Mouse (Mus musculus) G1E (cell line): ENCODE results near the gene Fam227a. TPM values are rescaled to one million over a fixed set of nuclear protein-coding genes. Genes with fewer than 3 reads are reported as not detected.

Experiments
- ATAC-seq: 2 replicates; pipeline ENCODE4 v1.8.0; 2016; ENCODE audit warnings: mild to moderate bottlenecking; ENCODE audit not compliant: insufficient number of reproducible peaks, poor library complexity, low FRiP score, severe bottlenecking; ENCODE audit errors: extremely low read depth
- DNase-seq: peaks from one replicate; pipeline ENCODE4 v3.0.0; 2012; ENCODE audit warnings: low spot score
- H3K27me3 ChIP-seq: 2 replicates; pipeline ENCODE4 v1.6.1; 2012; ENCODE audit warnings: mild to moderate bottlenecking, low read length, inconsistent platforms; ENCODE audit not compliant: insufficient read depth
- H3K36me3 ChIP-seq: replicated peaks from 2 replicates; pipeline ENCODE3; 2012; ENCODE audit warnings: mild to moderate bottlenecking, inconsistent platforms
- H3K4me1 ChIP-seq: 2 replicates; pipeline ENCODE4 v1.6.1; 2012; ENCODE audit warnings: low read depth, low read length, inconsistent platforms, mixed read lengths; ENCODE audit not compliant: insufficient read depth
- H3K4me3 ChIP-seq: 2 replicates; pipeline ENCODE4 v1.5.1; 2012; ENCODE audit warnings: low read depth, mild to moderate bottlenecking, inconsistent platforms, low read length, moderate library complexity, mixed read lengths
- H3K9me3 ChIP-seq: replicated peaks from 2 replicates; pipeline ENCODE4 v1.6.1; 2012; ENCODE audit warnings: inconsistent platforms
- CTCF ChIP-seq: IDR thresholded peaks from 2 replicates; pipeline ENCODE4 v1.5.1; 2012; ENCODE audit warnings: low read depth, low read length, inconsistent platforms, mixed read lengths
- GATA1 ChIP-seq: IDR thresholded peaks from 2 replicates; pipeline ENCODE4 v1.6.1; 2012; ENCODE audit warnings: borderline replicate concordance, low read length, inconsistent platforms, mixed read lengths
- GATA2 ChIP-seq: IDR thresholded peaks from 2 replicates; pipeline ENCODE4 v1.6.1; 2012; ENCODE audit warnings: low read depth, low read length, inconsistent platforms, borderline replicate concordance
- POLR2AphosphoS5 ChIP-seq: IDR thresholded peaks from 2 replicates; pipeline ENCODE4 v1.6.1; 2012; ENCODE audit warnings: low read depth, low read length, inconsistent platforms; ENCODE audit not compliant: insufficient replicate concordance
- TAL1 ChIP-seq: conservative IDR thresholded peaks from 2 replicates; pipeline ENCODE4 v1.6.1; 2012; ENCODE audit warnings: low read depth, low read length, inconsistent platforms, mixed read lengths
- polyA plus RNA-seq: library from polyadenylated mRNA; stranded (reverse); fragments of >175 nt; gene quantifications from 2 replicates; pipeline ENCODE4 v1.2.3, GENCODE M21; 2012
- total RNA-seq, 2 experiments: library from RNA; stranded (forward) in 1 of 2; stranded (reverse) in 1 of 2; fragments of 200-1000 nt in 1 of 2; fragments of >200 nt in 1 of 2; fragmentation: Nextera tagmentation in 1 of 2; gene quantifications; 2 replicates each; pipeline ENCODE4 v1.2.3; 2014 to 2017

The Fam227a gene
- total and polyA plus RNA-seq, 3 experiments, result 0.11 to 2.1 (median 0.90) TPM

DNA sequence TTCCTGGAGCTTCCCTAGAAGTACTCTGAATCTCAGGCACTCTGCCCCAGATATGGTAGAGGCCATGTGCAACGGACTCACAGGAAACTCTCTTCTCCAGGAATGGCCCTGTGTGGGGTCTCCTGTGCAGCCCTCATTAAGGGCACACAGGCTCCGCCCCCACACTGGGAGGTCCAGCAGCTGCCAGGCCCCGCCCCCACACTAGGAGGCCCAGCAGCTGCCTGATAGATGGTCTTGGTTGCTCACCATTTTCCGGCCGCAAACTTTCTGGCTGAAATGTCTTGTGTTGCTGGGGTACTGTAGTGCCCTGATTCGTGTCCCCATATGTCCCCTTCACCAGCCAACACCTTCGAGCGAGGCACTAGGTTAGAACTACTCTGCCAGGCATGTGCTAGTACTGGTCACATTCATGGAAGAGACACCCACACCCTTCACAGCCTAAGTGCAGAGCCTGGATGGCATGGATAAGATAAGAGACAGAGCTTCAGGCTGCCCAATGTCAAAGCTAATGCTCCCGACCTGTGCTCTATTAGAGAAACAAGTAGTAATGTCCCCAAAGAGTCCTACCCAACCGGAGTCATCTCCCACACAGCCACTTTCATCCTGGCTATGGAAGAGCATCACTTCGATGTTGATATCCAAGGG is 38.9 kb downstream of the Fam227a start:
- Histone ChIP-seq H3K36me3 (no peaks in the 10 kb centered on the region), H3K9me3 (no peaks in the 10 kb centered on the region), H3K27me3 (peaks cover 7% of the 10 kb centered on the region), H3K4me1 (no peaks in the 10 kb centered on the region), H3K4me3 (no peak overlapping the region)
- DNase-seq, result no peak
- no peak for TF ChIP-seq GATA1
- TF ChIP-seq CTCF, result no peak
- no peak for TF ChIP-seq GATA2
- no peak for TF ChIP-seq POLR2AphosphoS5
- TF ChIP-seq TAL1, result no peak
- no peak for ATAC-seq

DNA sequence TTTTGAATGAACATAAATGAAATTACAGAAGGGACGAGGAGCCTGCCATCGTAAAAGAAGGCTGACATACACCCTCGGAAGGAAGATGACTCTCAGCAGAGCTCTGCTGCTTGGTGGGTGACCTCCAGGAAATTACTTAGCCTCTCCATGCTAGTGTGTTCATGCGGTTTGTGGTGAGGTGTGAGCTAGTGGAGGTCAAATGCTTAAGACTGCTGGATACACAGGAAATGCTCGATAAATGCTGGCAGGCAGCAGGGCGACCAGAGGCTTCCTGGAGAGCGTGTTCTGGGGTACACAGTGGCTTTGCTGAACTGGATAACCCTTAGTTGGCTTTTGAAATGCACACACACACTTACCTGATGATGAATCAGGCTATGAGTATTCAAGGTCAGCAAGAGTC is 40.3 kb downstream of the Fam227a start:
- DNase-seq (no peak), ATAC-seq (no peak)
- no peaks in the 10 kb centered on the region for H3K4me1 ChIP-seq
- TF ChIP-seq POLR2AphosphoS5 (no peak), GATA1 (no peak), GATA2 (no peak), CTCF (no peak), TAL1 (no peak)
- H3K9me3 ChIP-seq, result no peaks in the 10 kb centered on the region
- H3K4me3 ChIP-seq, result no peak overlapping the region
- peaks cover 7% of the 10 kb centered on the region for H3K27me3 ChIP-seq
- H3K36me3 ChIP-seq, result no peaks in the 10 kb centered on the region

DNA sequence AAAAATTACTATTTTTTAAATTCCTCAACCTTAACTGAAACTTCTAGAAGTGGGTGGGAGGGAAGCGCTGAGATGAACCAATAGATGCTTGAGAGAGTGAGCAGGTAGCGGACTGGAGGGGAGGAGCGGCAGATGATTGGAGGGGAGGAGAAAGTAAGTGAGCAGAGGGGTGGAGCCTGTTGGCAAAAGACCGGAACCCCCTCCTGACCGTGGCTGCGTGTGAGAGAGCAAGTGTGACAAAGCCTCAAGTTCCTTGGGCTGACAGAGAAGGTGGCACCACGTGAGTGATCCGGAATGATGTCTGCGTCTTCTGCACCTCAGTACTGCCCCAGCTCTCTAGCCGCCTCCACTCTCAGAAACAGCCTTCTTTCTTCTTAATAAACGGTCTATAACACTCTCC is 41.6 kb downstream of the Fam227a start:
- Histone ChIP-seq H3K36me3 (no peaks in the 10 kb centered on the region), H3K4me3 (no peak overlapping the region), H3K27me3 (peaks cover 4% of the 10 kb centered on the region), H3K4me1 (no peaks in the 10 kb centered on the region), H3K9me3 (no peaks in the 10 kb centered on the region)
- DNase-seq (no peak), ATAC-seq (no peak)
- TF ChIP-seq GATA1 (no peak), POLR2AphosphoS5 (no peak), GATA2 (no peak), CTCF (no peak), TAL1 (no peak)

DNA sequence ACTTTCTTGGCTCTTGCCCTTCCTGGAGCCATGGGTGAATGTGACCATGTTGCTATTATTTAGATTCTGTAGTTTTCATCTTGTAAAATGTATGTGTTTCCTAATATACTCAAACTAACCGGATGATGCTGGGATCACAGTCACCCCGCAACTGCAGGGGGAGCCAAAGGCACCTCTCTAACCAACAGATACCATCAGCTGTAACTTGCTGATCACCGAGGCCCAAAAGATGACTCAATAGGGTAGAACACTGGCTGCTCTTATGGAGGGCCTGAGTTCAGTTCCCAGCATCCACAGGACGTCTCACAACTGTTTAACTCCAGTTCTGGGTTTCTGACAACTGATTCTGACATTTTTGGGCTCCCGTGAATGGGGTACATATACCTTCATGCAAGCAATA is 42.0 kb downstream of the Fam227a start:
- Histone ChIP-seq H3K36me3 (no peaks in the 10 kb centered on the region), H3K4me3 (no peak overlapping the region), H3K9me3 (no peaks in the 10 kb centered on the region), H3K27me3 (peaks cover 4% of the 10 kb centered on the region), H3K4me1 (no peaks in the 10 kb centered on the region)
- ATAC-seq (no peak), DNase-seq (no peak)
- TF ChIP-seq GATA1 (no peak), TAL1 (no peak), POLR2AphosphoS5 (no peak), CTCF (no peak), GATA2 (no peak)

DNA sequence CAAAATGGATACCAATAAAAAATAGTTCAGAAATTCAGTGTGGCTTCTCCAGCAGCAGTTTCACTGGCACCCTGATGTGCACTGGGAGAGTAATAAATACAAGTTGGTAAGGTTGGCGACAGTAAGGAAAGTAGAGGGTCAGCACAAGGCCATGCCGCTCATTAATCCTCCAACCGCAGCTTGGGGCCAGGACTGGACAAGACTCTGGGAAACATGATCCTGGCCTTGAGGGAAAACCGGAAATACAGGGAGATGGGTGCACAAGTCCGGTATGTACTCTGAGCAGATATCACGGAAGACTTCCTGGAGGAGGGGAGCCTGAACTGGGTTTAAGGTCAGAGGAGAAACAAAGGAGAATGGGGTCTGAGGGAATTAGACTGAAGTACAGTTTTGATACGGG is 43.3 kb downstream of the Fam227a start:
- H3K27me3 ChIP-seq, result peaks cover 5% of the 10 kb centered on the region
- H3K4me1 ChIP-seq, result no peaks in the 10 kb centered on the region
- H3K9me3 ChIP-seq, result no peaks in the 10 kb centered on the region
- no peak for ATAC-seq
- no peak for DNase-seq
- H3K4me3 ChIP-seq, result no peak overlapping the region
- no peaks in the 10 kb centered on the region for H3K36me3 ChIP-seq
- TF ChIP-seq GATA2 (no peak), POLR2AphosphoS5 (no peak), TAL1 (no peak), GATA1 (no peak), CTCF (no peak)

DNA sequence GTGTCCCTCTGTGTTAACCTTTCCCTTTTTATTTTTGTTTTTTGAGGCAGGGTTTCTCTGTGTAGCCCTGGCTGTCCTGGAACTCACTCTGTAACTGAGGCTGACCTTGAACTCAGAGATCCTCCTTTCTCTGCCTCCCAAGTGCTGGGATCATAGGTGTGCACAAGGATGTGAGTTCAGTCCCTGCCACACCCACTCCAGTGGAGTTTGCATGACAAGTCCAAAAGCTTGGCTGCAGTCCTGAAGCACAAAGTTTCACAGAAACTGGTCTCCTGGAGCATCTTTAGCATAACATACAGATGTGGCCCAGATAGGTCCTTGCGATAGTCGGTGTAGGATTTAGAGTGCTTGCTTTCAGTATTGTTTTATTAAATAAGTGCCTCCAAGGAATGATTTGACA is 49.5 kb downstream of the Fam227a start:
- peaks cover 14% of the 10 kb centered on the region for H3K27me3 ChIP-seq
- H3K4me3 ChIP-seq, result no peak overlapping the region
- H3K36me3 ChIP-seq, result no peaks in the 10 kb centered on the region
- H3K4me1 ChIP-seq, result no peaks in the 10 kb centered on the region
- no peaks in the 10 kb centered on the region for H3K9me3 ChIP-seq
- TF ChIP-seq POLR2AphosphoS5 (no peak), GATA2 (no peak), TAL1 (no peak), CTCF (no peak), GATA1 (no peak)
- ATAC-seq (no peak), DNase-seq (no peak)
